8 mouse cellular contexts compared by ENCODE assay signal in the genomic region with DNA sequence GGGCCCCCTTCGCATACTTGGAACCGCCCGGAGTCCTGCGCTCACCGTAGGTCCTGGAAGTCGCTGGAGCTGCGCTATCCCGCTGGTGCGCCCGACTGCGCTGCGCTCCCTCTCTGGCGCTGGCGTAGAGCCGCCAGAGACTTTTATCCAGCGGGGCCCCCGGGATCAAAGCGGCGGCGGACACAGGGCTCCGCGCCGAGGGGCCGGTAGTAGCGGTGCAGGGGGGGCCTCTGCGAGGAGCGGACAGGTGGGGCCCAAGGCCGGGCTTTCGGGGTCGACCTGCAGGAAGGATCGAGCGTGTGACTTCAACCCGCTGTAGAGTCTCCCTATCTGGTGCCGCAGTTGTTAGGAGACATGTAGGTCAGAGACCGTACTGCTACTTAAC. TPM values are rescaled to one million over a fixed set of nuclear protein-coding genes. Genes with fewer than 3 reads are reported as not detected.
A peak's percentile ranks its signal among the peaks of the same experiment; 100 is the strongest.
DNase-seq lines count a peak whose midpoint lies in the region; ATAC-seq and TF ChIP-seq lines count a peak whose summit lies in the region.

A gene (minus strand): TSS at position 100 of the 385 bp plus-strand sequence.

- intact Hi-C loops in gastrocnemius, postnatal 14 days (cut with DNase I; ENCODE audit: low total_unique reads) = loop anchor here (2.0 kb wide), 1 partner anchor 50 kb away; no protein-coding TSS in a partner anchor

- H3K36me3 ChIP-seq in liver, adult 2 months (ENCODE audit: control insufficient read depth, insufficient read depth, low read length) = no peaks in the 10 kb centered on the region
- H3K36me3 ChIP-seq in embryonic facial prominence, embryonic 14.5 days (ENCODE audit: control insufficient read depth, insufficient read depth, low read length) = no peaks in the 10 kb centered on the region
- H3K36me3 ChIP-seq in hindbrain, postnatal 0 days (ENCODE audit: insufficient read depth, low read length) = no peaks in the 10 kb centered on the region

- TF ChIP-seq POLR2A in liver, adult 2 months (IDR thresholded peaks at IDR 0.05; ENCODE audit: extremely low read depth, insufficient read depth, low read length) = no peak

- H3K27me3 ChIP-seq in liver, adult 2 months (ENCODE audit: control insufficient read depth, insufficient read depth, low read length) = no peaks in the 10 kb centered on the region
- peaks cover 70% of the 10 kb centered on the region for H3K27me3 ChIP-seq in embryonic facial prominence, embryonic 14.5 days (replicated peaks; ENCODE audit: control insufficient read depth, insufficient read depth, low read length)
- peaks cover 68% of the 10 kb centered on the region for H3K27me3 ChIP-seq in hindbrain, postnatal 0 days (ENCODE audit: insufficient read depth, low read length)

- H3K9me3 ChIP-seq in embryonic facial prominence, embryonic 14.5 days (ENCODE audit: control insufficient read depth, low read length) = no peaks in the 10 kb centered on the region
- no peaks in the 10 kb centered on the region for H3K9me3 ChIP-seq in hindbrain, postnatal 0 days (ENCODE audit: low read length)

- no peaks in the 10 kb centered on the region for H3K79me2 ChIP-seq in liver, adult 2 months (ENCODE audit: control insufficient read depth, insufficient read depth, low read length)

- ATAC-seq in embryonic facial prominence, embryonic 14.5 days (ENCODE audit: low read depth) = no peak
- ATAC-seq in hindbrain, postnatal 0 days = no peak

- H3K4me3 ChIP-seq in liver, adult 2 months (ENCODE audit: insufficient read depth, low read depth, low read length) = peak within 1 kb of the TSS; percentile 59
- H3K4me3 ChIP-seq in embryonic facial prominence, embryonic 14.5 days (ENCODE audit: low read depth, low read length) = peak within 1 kb of the TSS; percentile 48
- H3K4me3 ChIP-seq in hindbrain, postnatal 0 days (ENCODE audit: low read length) = peak within 1 kb of the TSS; percentile 32

- peak; percentile 35 for DNase-seq in liver, adult 2 months (ENCODE audit: extremely low read depth, low read depth, low spot score)
- no peak for DNase-seq in liver
- DNase-seq in embryonic facial prominence, embryonic 14.5 days (ENCODE audit: low spot score) = no peak
- no peak for DNase-seq in hindbrain, postnatal 0 days (ENCODE audit: low spot score)
- peak; percentile 54 for DNase-seq in neural tube, embryonic 10.5 days (ENCODE audit: extremely low spot score, low spot score)
- no peak for DNase-seq in left cerebral cortex, adult 8-10 months (ENCODE audit: low spot score in 2 of 2)
- DNase-seq in right cerebral cortex, adult 18-20 months = no peak
- DNase-seq in gastrocnemius, postnatal 14 days = no peak

- H3K27ac ChIP-seq in liver, adult 2 months (replicated peaks; ENCODE audit: insufficient read depth, low read depth, low read length) = peak within 1 kb of the TSS; percentile 64
- no peak within 1 kb of the TSS for H3K27ac ChIP-seq in embryonic facial prominence, embryonic 14.5 days (replicated peaks; ENCODE audit: low read depth, low read length)
- no peak within 1 kb of the TSS for H3K27ac ChIP-seq in hindbrain, postnatal 0 days

- H3K9ac ChIP-seq in liver, adult 2 months (ENCODE audit: low read depth, low read length) = peak within 1 kb of the TSS; percentile 86
- H3K9ac ChIP-seq in embryonic facial prominence, embryonic 14.5 days (ENCODE audit: low read depth, low read length) = peak within 1 kb of the TSS; percentile 56
- no peak within 1 kb of the TSS; the same call in 1 of the 2 replicates for H3K9ac ChIP-seq in hindbrain, postnatal 0 days (replicated peaks; ENCODE audit: low read length)

- WGBS in liver, adult 2 months = 2% methylated on average over 35 of the region's 35 CpGs
- WGBS in embryonic facial prominence, embryonic 14.5 days = under 1% methylated on average over 32 of the region's 35 CpGs
- WGBS in hindbrain, postnatal 0 days = under 1% methylated on average over 35 of the region's 35 CpGs

- H3K4me1 ChIP-seq in liver, adult 2 months (ENCODE audit: control insufficient read depth, insufficient read depth, low read length) = 0 out of 2 replicates have a peak, but pooled peaks cover 3% of the 10 kb centered on the region
- peaks cover 10% of the 10 kb centered on the region; the same call in 1 of the 2 replicates for H3K4me1 ChIP-seq in embryonic facial prominence, embryonic 14.5 days (ENCODE audit: control insufficient read depth, insufficient read depth, low read length)
- no peaks in the 10 kb centered on the region for H3K4me1 ChIP-seq in hindbrain, postnatal 0 days (ENCODE audit: insufficient read depth, low read length)

- no peak for TF ChIP-seq CTCF in liver, adult 2 months (IDR thresholded peaks at IDR 0.05; ENCODE audit: low read depth, low read length)
- TF ChIP-seq CTCF in hindbrain, postnatal 0 days (IDR thresholded peaks at IDR 0.05; ENCODE audit: low read depth) = no peak

- H3K4me2 ChIP-seq in embryonic facial prominence, embryonic 14.5 days (ENCODE audit: low read depth, low read length) = peak within 1 kb of the TSS; percentile 80
- H3K4me2 ChIP-seq in hindbrain, postnatal 0 days (ENCODE audit: low read depth, low read length) = peak within 1 kb of the TSS; percentile 55

RNA-seq across cellular contexts. Expression of the gene that starts here (rescaled TPM):
- 29.8 and 34.9 TPM in 2 replicates for total RNA-seq in liver, adult 2 months (2014; rRNA removed)
- 56.0 and 61.6 TPM in 2 replicates for polyA plus RNA-seq in liver, adult 2 months (2012; rRNA removed)
- polyA plus RNA-seq in embryonic facial prominence, embryonic 14.5 days (2014; fragmentation: Nextera tagmentation; extraction: Ambion mirVana) = 3.6 and 4.9 TPM in 2 replicates
- total RNA-seq in hindbrain, postnatal 0 days (2014; rRNA removed) = 6.9 and 10.3 TPM in 2 replicates
- polyA plus RNA-seq in hindbrain, postnatal 0 days (2015; fragmentation: Nextera tagmentation; extraction: Ambion mirVana) = 3.0 and 4.1 TPM in 2 replicates
- total RNA-seq in left cerebral cortex, adult 8-10 months (2022) = 1 to 10 TPM; 2.1 to 7.1 (median 4.0) TPM
- under 1 TPM in 1 of 2 experiments, not detected in 1; 0.39 TPM for total RNA-seq in gastrocnemius, postnatal 14 days (2021)

Comparison
In these comparisons a context has a peak if more than half of its experiments do, and no peak if none do; other contexts are left out.
1. DNase-seq: peak in liver, adult 2 months (single experiment) and neural tube, embryonic 10.5 days (single experiment); none in liver (single experiment), embryonic facial prominence, embryonic 14.5 days (single experiment), hindbrain, postnatal 0 days (single experiment), left cerebral cortex, adult 8-10 months (0 of 2), right cerebral cortex, adult 18-20 months (single experiment) and gastrocnemius, postnatal 14 days (single experiment).
2. Peak in every context shown above with its lines, with median percentiles within 50 percentile points of each other: H3K4me3 ChIP-seq.